Mouse (Mus musculus) liver, embryonic 13.5 days (tissue): ENCODE data around the gene Htra3. TPM values are rescaled to one million over a fixed set of nuclear protein-coding genes. Genes with fewer than 3 reads are reported as not detected.

Source experiments
- ATAC-seq: fragments of 200-750 bp; cut with Nextera tagmentation; 2 replicates; pipeline ENCODE4 v1.8.0; 2017; ENCODE audit warnings: low read depth, mild to moderate bottlenecking, moderate number of reproducible peaks, moderate library complexity
- DNase-seq: peaks from one replicate; pipeline ENCODE4 v3.0.0; 2022
- H3K27ac ChIP-seq: fragments of 300-500 bp; sonication (generic); 2 replicates; pipeline ENCODE4 v1.5.1; 2015; ENCODE audit warnings: moderate library complexity, mild to moderate bottlenecking, inconsistent platforms
- H3K27me3 ChIP-seq: fragments of 300-500 bp; sonication (generic); 2 replicates; pipeline ENCODE4 v1.6.1; 2015; ENCODE audit warnings: mild to moderate bottlenecking, inconsistent platforms
- H3K36me3 ChIP-seq: fragments of 300-500 bp; sonication (generic); 2 replicates; pipeline ENCODE4 v1.6.1; 2015; ENCODE audit warnings: mild to moderate bottlenecking, inconsistent platforms
- H3K4me1 ChIP-seq: fragments of 300-500 bp; sonication (generic); replicated peaks from 2 replicates; pipeline ENCODE4 v1.6.1; 2015; ENCODE audit warnings: inconsistent platforms
- H3K4me2 ChIP-seq: fragments of 300-500 bp; sonication (generic); 2 replicates; pipeline ENCODE4 v1.6.1; 2015; ENCODE audit warnings: inconsistent platforms, mild to moderate bottlenecking, moderate library complexity
- H3K4me3 ChIP-seq: fragments of 300-500 bp; sonication (generic); replicated peaks from 2 replicates; pipeline ENCODE4 v1.5.1; 2015; ENCODE audit warnings: mild to moderate bottlenecking, inconsistent platforms
- H3K9ac ChIP-seq: fragments of 300-500 bp; sonication (generic); 2 replicates; pipeline ENCODE4 v1.6.1; 2015; ENCODE audit warnings: mild to moderate bottlenecking, inconsistent platforms
- H3K9me3 ChIP-seq: fragments of 300-500 bp; sonication (generic); replicated peaks from 2 replicates; pipeline ENCODE4 v1.6.1; 2016; ENCODE audit warnings: inconsistent platforms
- WGBS: fragments of 180-500 bp; shearing (Covaris S2); methylation state at CpG from one replicate; pipeline ENCODE4 v1.1.7; 2015; ENCODE audit not compliant: insufficient replicate concordance; 5-methylcytosine and 5-hydroxymethylcytosine counted together
- polyA plus RNA-seq: library from polyadenylated mRNA; unstranded; fragments of >200 nt; fragmentation: Nextera tagmentation; extraction: Ambion mirVana; gene quantifications from 2 replicates; pipeline ENCODE4 v1.2.1, GENCODE M21; 2015

Gene Htra3
- polyA plus RNA-seq, 1 experiment from 2014 or later = 1.0 TPM

DNA sequence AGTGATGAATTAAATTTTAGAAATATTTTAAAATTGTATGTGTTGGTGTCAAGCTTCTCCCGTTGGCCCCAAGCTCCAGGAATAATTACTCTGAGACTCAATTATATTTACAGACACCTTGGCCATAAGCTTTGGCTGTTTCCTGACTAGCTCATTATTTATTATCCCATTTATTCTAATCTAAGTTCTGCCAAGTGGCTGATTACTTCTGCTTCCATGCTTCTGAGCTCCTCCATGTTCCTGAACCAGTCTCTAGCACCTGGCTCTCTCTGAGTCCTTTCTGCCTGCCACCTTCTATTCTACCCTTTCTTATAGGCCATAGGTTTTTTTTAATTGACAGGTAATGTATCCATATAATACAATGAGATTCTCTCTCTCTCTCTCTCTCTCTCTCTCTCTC is 48.9 kb downstream of the Htra3 start:
- H3K27ac ChIP-seq = no peak overlapping the region
- WGBS = 65% methylated on average over 1 of the region's 1 CpGs
- ATAC-seq = no peak
- no peak for DNase-seq
- no peaks in the 10 kb centered on the region for H3K9me3 ChIP-seq
- no peaks in the 10 kb centered on the region for H3K36me3 ChIP-seq
- H3K4me1 ChIP-seq = no peaks in the 10 kb centered on the region
- no peak overlapping the region for H3K4me3 ChIP-seq
- H3K4me2 ChIP-seq = no peak overlapping the region
- no peaks in the 10 kb centered on the region for H3K27me3 ChIP-seq
- H3K9ac ChIP-seq = no peak overlapping the region

DNA sequence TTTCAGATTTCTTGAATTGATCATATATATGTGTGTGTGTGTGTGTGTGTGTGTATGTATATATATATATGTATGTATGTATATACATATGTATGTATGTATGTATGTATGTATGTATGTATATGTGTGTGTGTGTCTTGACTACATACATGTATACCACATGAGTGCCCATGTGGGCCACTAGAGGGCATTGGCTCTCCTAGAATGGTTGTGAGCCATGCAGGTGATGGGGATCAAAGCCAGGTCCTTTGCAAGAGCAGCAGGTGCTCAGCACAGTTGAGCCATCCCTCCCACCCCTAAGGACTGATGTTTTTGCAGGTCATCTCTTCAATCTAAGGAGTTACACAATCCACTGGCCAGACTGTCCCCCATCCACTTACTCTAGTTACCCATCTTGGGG is 50.2 kb downstream of the Htra3 start:
- Histone ChIP-seq H3K9me3 (no peaks in the 10 kb centered on the region), H3K27me3 (no peaks in the 10 kb centered on the region), H3K9ac (no peak overlapping the region), H3K36me3 (no peaks in the 10 kb centered on the region), H3K27ac (no peak overlapping the region), H3K4me1 (no peaks in the 10 kb centered on the region), H3K4me2 (no peak overlapping the region), H3K4me3 (no peak overlapping the region)
- DNase-seq (no peak), ATAC-seq (no peak)

DNA sequence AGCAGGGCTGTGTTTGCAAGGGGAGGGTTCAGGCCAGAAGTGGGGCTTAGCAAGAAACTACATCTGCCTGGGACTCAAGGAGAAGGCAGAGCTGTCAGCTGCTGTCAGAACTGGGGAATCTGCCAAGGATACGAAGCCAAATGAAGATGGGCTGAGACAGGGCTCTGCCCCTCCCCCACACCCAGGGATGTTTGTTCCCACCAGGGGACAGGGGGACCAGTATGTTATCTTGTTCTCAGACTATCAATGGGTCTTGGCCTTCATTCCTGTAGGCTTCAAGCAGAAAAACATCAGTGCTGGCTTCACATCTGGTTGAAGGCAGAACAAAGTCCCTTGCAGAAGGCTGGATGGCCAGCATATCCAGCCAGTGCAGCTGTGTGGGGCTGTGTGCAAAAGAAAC is 50.9 kb downstream of the Htra3 start:
- DNase-seq = no peak
- 42% methylated on average over 1 of the region's 1 CpGs for WGBS

DNA sequence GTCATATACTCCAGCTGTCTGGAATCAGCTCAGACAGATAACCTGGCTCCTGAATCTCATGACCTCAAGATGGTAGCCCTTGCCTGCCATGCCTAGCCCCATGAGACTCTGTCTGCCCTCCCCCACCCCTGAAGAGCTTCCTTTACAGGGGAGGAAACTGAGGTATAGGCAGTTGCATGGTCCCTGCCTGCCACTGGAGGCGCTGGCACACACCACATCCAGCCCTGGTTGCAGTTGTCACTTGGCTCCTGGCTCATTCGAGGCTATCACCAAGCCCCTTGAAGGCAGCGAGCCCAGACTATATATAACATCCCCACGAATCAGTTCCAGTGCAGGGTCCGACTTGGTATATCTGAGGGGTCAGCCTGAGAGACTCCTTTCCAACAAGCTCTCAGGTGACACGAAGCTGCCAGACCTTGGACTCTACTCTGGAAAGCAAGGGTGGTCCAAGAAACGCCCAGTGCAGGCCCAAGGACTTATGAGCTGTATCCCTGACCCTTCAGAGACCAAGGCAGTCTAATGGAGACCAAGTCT is 52.2 kb downstream of the Htra3 start:
- Histone ChIP-seq H3K36me3 (no peaks in the 10 kb centered on the region), H3K9me3 (no peaks in the 10 kb centered on the region), H3K27me3 (no peaks in the 10 kb centered on the region), H3K4me2 (no peak overlapping the region), H3K27ac (no peak overlapping the region), H3K4me1 (no peaks in the 10 kb centered on the region), H3K4me3 (no peak overlapping the region), H3K9ac (no peak overlapping the region)
- WGBS = 37% methylated on average over 7 of the region's 7 CpGs
- DNase-seq (no peak), ATAC-seq (no peak)

More for the DNA sequence above, 50.9 kb downstream of the Htra3 start:
- H3K9ac ChIP-seq = no peak overlapping the region
- no peaks in the 10 kb centered on the region for H3K27me3 ChIP-seq
- H3K4me1 ChIP-seq = no peaks in the 10 kb centered on the region
- H3K9me3 ChIP-seq = no peaks in the 10 kb centered on the region
- no peak overlapping the region for H3K27ac ChIP-seq
- no peak for ATAC-seq
- no peaks in the 10 kb centered on the region for H3K36me3 ChIP-seq
- H3K4me2 ChIP-seq = no peak overlapping the region
- H3K4me3 ChIP-seq = no peak overlapping the region

DNA sequence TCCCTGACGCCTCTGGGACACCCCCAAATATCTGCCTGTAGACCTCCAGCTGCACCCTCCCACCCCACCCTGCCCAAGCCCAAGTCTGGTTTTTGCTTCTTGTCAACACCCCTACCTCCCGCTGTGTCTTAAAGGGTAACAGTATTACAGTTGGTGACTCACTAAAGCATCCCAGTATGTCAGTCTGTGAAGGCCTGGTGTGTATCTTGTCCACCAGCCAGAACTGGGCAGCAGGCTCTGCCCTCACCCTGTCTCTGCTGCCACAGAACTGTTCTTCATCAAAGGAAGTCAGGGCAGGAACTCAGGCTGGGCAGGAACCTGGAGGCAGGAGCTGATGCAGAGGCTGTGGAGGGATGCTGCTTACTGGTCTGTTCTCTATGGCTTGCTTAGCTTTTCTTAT is 53.2 kb downstream of the Htra3 start:
- Histone ChIP-seq H3K9me3 (no peaks in the 10 kb centered on the region), H3K27me3 (no peaks in the 10 kb centered on the region), H3K36me3 (no peaks in the 10 kb centered on the region), H3K4me1 (no peaks in the 10 kb centered on the region), H3K9ac (no peak overlapping the region), H3K27ac (no peak overlapping the region), H3K4me3 (no peak overlapping the region), H3K4me2 (no peak overlapping the region)
- 60% methylated on average over 2 of the region's 2 CpGs for WGBS
- DNase-seq (no peak), ATAC-seq (no peak)

DNA sequence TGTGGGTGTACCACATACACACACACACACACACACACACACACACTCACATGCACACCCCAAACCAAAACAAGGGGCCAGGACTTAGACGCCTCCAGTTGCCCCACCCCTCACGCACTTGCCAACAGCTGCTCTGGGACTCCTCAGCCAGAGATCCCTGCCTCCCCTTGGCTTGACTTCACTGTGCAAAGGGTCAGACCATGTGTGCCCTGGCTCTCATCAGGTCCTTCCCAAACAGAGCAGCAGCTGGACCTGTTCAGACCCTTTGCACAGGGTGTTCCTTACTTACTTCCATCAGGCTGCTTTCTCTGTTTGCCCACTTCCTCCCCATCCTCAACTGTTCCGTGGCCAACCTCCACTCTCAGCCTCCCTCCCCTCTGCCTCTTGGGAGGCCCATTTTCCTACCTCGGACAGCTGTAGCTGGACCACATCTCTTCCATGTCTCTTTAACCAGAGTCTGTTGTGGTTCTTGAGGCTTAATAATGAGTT is 54.8 kb downstream of the Htra3 start:
- DNase-seq (no peak), ATAC-seq (no peak)
- Histone ChIP-seq H3K4me3 (no peak overlapping the region), H3K4me1 (no peaks in the 10 kb centered on the region), H3K36me3 (no peaks in the 10 kb centered on the region), H3K27ac (no peak overlapping the region), H3K27me3 (no peaks in the 10 kb centered on the region), H3K9me3 (no peaks in the 10 kb centered on the region), H3K9ac (no peak overlapping the region), H3K4me2 (no peak overlapping the region)
- WGBS = 33% methylated on average over 4 of the region's 4 CpGs

DNA sequence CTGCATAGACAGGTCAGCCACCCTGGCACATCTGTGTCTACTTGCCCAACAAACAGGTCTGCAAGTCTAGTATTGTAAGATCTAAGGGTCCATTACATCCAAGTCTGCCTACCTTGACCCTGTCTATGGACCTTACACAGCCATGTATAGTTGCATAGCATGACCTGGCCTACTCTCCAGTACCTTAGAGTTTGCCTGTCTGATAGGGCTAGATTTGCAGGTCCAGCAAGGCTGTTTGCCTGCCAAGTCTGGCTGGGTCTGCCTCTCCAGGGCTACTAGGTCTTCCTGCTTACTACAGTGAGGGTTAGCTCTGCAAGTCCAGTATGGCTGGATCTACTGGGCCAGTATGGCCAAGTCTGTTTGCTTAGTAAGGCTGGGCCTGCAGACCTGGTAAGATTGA is 55.8 kb downstream of the Htra3 start:
- H3K4me3 ChIP-seq = no peak overlapping the region
- no peak overlapping the region for H3K4me2 ChIP-seq
- H3K27me3 ChIP-seq = no peaks in the 10 kb centered on the region
- no peaks in the 10 kb centered on the region for H3K36me3 ChIP-seq
- no peaks in the 10 kb centered on the region for H3K9me3 ChIP-seq
- H3K27ac ChIP-seq = no peak overlapping the region
- no peak overlapping the region for H3K9ac ChIP-seq
- ATAC-seq (no peak), DNase-seq (no peak)
- H3K4me1 ChIP-seq = no peaks in the 10 kb centered on the region

DNA sequence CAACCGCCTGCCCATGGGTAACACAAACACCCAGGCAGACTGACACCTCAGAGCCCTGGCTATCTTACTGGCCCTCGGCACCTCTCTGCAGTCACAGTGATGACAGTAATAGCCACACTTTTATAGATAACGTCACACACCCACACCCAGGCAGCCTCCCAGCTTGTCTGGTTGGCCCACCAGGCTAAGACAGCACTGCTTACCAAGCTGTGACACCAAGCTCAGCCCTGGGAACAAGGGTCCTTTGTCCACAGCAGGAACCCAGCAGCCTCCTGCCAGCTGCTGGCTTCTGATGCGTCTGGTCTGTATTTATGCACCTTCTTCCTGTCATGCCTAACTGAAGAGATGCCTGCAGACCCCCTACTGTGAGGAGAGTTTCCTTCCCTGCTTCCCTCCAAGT is 58.5 kb downstream of the Htra3 start:
- Histone ChIP-seq H3K4me3 (no peak overlapping the region), H3K4me2 (no peak overlapping the region), H3K9ac (no peak overlapping the region), H3K9me3 (no peaks in the 10 kb centered on the region), H3K27ac (no peak overlapping the region), H3K36me3 (no peaks in the 10 kb centered on the region), H3K4me1 (no peaks in the 10 kb centered on the region), H3K27me3 (no peaks in the 10 kb centered on the region)
- DNase-seq = no peak
- WGBS = 25% methylated on average over 4 of the region's 4 CpGs
- no peak for ATAC-seq

DNA sequence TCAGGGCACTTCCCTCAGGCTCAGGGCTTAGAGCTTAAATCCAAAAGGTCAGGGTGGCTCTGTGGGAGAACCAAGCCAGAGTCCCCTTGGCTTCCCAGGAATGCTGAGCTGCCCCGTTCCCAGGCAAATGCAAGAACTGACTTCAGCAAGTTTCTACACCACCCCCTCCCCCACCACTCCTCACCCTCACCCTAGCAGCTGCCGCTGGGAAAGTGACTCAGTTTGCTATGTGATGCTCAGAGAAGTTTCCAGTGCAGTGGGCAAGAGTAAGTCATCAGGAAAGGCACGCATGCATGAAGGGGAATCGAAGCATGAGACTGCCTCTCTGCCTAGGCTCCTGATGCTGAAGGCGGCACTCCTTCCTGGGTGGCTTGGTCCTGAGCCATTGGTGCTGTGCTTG is 62.6 kb downstream of the Htra3 start:
- DNase-seq (no peak), ATAC-seq (no peak)
- no peak overlapping the region for H3K9ac ChIP-seq
- H3K9me3 ChIP-seq = no peaks in the 10 kb centered on the region
- H3K36me3 ChIP-seq = no peaks in the 10 kb centered on the region
- no peaks in the 10 kb centered on the region for H3K4me1 ChIP-seq
- no peak overlapping the region for H3K4me2 ChIP-seq
- H3K27me3 ChIP-seq = no peaks in the 10 kb centered on the region
- no peak overlapping the region for H3K27ac ChIP-seq
- WGBS = 60% methylated on average over 5 of the region's 5 CpGs
- H3K4me3 ChIP-seq = no peak overlapping the region

DNA sequence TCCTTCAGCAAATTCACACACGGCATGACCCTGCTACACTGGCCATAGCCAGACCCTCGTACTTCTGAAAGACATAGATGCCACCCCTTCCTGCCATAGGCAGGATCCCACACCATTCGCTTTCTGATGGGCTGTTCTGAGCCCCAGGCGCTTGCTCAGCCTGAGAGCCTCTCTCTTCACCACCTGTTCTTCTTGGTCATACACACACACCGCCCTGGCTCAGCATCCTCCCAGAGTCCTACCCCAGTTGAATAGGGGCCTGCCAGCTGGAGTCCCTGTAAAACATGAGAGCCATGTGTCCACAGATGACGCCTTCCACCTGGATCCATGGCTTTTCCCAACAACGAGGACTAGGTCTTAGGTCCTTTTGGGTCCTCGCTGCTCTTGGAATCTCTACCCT is 66.9 kb downstream of the Htra3 start:
- Histone ChIP-seq H3K9ac (no peak overlapping the region), H3K36me3 (no peaks in the 10 kb centered on the region), H3K27me3 (no peaks in the 10 kb centered on the region), H3K4me1 (no peaks in the 10 kb centered on the region), H3K4me3 (no peak overlapping the region), H3K4me2 (no peak overlapping the region), H3K27ac (no peak overlapping the region), H3K9me3 (no peaks in the 10 kb centered on the region)
- DNase-seq (no peak), ATAC-seq (no peak)
- WGBS = 69% methylated on average over 8 of the region's 8 CpGs

DNA sequence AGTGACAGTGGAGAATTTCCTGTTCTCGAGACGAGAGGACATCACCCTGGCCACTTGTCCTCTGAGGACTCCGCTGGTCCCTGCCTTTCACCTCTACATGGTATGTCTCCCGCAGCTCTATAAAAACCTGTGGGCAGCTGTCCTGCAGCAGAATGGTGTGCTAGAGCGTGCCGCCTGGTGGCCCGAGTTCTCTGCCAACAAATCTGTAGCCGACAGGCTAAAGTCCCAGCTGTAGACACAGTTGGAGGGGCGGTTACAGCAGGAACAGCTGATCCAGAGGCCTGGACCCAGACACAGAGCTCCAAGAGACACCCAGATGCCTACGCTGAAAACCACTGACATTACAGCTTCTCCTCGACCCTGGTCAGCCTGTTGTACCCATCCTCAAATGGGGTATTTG is 67.7 kb downstream of the Htra3 start:
- Histone ChIP-seq H3K9me3 (no peaks in the 10 kb centered on the region), H3K36me3 (no peaks in the 10 kb centered on the region), H3K27ac (no peak overlapping the region), H3K4me3 (no peak overlapping the region), H3K27me3 (no peaks in the 10 kb centered on the region), H3K4me1 (no peaks in the 10 kb centered on the region), H3K9ac (no peak overlapping the region), H3K4me2 (no peak overlapping the region)
- DNase-seq (no peak), ATAC-seq (no peak)
- WGBS = 71% methylated on average over 11 of the region's 11 CpGs

DNA sequence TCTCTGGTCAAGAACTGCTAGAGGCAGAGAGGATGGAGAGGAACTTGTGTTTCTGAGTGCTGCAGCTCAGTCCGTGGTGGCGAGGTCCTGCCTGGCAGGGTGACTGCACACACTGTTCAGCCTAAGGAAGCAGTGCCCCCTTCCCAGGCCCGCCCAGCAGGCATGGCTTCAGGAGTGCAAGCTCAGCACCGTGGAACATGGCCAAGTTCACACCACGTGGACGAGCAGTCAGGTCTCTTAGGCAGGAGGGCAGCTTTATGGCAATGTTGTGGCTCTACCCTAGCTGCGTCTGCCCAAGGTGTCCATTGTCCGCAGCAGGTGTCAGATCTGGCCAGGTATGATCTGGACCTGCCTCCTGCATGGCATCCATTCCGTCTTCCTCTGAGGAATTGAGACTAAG is 68.4 kb downstream of the Htra3 start:
- Histone ChIP-seq H3K27ac (no peak overlapping the region), H3K9ac (no peak overlapping the region), H3K4me2 (no peak overlapping the region), H3K36me3 (no peaks in the 10 kb centered on the region), H3K4me3 (no peak overlapping the region), H3K9me3 (no peaks in the 10 kb centered on the region), H3K27me3 (no peaks in the 10 kb centered on the region), H3K4me1 (no peaks in the 10 kb centered on the region)
- DNase-seq (no peak), ATAC-seq (no peak)
- 71% methylated on average over 9 of the region's 9 CpGs for WGBS
